Mouse (Mus musculus) ES-E14 (cell line): Measurements from ENCODE around the gene Tiam1.

Source experiments
- HCFC1 ChIP-seq: IDR thresholded peaks from 2 replicates; pipeline ENCODE4 v1.6.1; 2012; ENCODE audit warnings: low read length, inconsistent platforms, borderline replicate concordance; ENCODE audit not compliant: insufficient read depth
- MAFK ChIP-seq: IDR thresholded peaks from 2 replicates; pipeline ENCODE4 v1.6.1; 2014; ENCODE audit warnings: mild to moderate bottlenecking, low read depth, low read length, inconsistent platforms; ENCODE audit not compliant: insufficient read depth
- ZNF384 ChIP-seq: IDR thresholded peaks from 2 replicates; pipeline ENCODE4 v1.6.1; 2012; ENCODE audit warnings: low read depth, low read length, inconsistent platforms

GRCm38 (mm10) chr16:90007391-90007977 is 136.1 kb downstream of the Tiam1 start:
- no peak for TF ChIP-seq MAFK
- no peak for TF ChIP-seq HCFC1
- no peak for TF ChIP-seq ZNF384
